In the genomic region with DNA sequence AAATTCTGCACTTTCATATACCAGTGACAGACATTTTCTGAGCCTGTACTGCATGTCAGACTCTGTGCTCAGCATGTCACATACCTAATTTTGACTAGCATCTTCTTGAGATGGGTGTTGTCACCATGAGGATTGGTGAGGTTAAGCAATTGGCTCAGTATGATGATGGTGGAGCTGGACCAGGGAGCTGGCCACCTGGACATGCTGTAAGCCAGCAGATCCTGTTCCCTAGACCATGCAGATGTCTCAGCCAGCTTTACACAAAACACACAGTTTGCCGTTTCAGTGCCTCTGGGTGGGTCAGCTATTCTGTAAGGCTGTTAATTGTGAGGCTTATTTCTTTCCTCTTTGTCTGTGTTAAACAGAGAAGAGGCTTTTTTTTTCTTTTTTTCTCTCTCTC, we compare ENCODE assay signal across 15 mouse cellular contexts. TPM values are rescaled to one million over a fixed set of nuclear protein-coding genes. Genes with fewer than 3 reads are reported as not detected.
A peak's percentile ranks its signal among the peaks of the same experiment; 100 is the strongest.
DNase-seq lines count a peak whose midpoint lies in the region; ATAC-seq and TF ChIP-seq lines count a peak whose summit lies in the region.
"Had no signal": no experiment of that assay in that cellular context is flagged by ENCODE, and none has a peak within 500 bp of the region (broad histone marks: within the 10 kb centered on the region; RNA-seq: fewer than 3 reads in every experiment).

No protein-coding gene starts in this region.

- H3K4me3 ChIP-seq in hindbrain, embryonic 13.5 days = no peak overlapping the region
- no peak overlapping the region for H3K4me3 ChIP-seq in hindbrain, embryonic 11.5 days (ENCODE audit: low read depth, low read length)
- no peak overlapping the region for H3K4me3 ChIP-seq in forebrain, embryonic 12.5 days (replicated peaks)
- H3K4me3 ChIP-seq in hindbrain, postnatal 0 days (ENCODE audit: low read length) = no peak overlapping the region
- H3K4me3 ChIP-seq: liver, embryonic 13.5 days; megakaryocyte, embryonic 14.5 days had no signal

- no peaks in the 10 kb centered on the region for H3K27me3 ChIP-seq in hindbrain, embryonic 13.5 days
- H3K27me3 ChIP-seq in hindbrain, embryonic 11.5 days (ENCODE audit: control insufficient read depth, insufficient read depth, low read length) = no peaks in the 10 kb centered on the region
- no peaks in the 10 kb centered on the region for H3K27me3 ChIP-seq in forebrain, embryonic 12.5 days
- no peaks in the 10 kb centered on the region for H3K27me3 ChIP-seq in hindbrain, postnatal 0 days (ENCODE audit: insufficient read depth, low read length)
- H3K27me3 ChIP-seq: liver, embryonic 13.5 days; megakaryocyte, embryonic 14.5 days had no signal

- H3K9me3 ChIP-seq in hindbrain, embryonic 13.5 days = no peaks in the 10 kb centered on the region
- H3K9me3 ChIP-seq in hindbrain, embryonic 11.5 days (ENCODE audit: control insufficient read depth, low read length) = no peaks in the 10 kb centered on the region
- no peaks in the 10 kb centered on the region for H3K9me3 ChIP-seq in forebrain, embryonic 12.5 days
- H3K9me3 ChIP-seq in hindbrain, postnatal 0 days (ENCODE audit: low read length) = no peaks in the 10 kb centered on the region
- H3K9me3 ChIP-seq: liver, embryonic 13.5 days; megakaryocyte, embryonic 14.5 days had no signal

- 38% methylated on average over 1 of the region's 1 CpGs for WGBS in hindbrain, embryonic 13.5 days
- 53% methylated on average over 1 of the region's 1 CpGs for WGBS in hindbrain, embryonic 11.5 days
- WGBS in forebrain, embryonic 12.5 days = 26% methylated on average over 1 of the region's 1 CpGs
- 9% methylated on average over 1 of the region's 1 CpGs for WGBS in hindbrain, postnatal 0 days

- H3K36me3 ChIP-seq in hindbrain, embryonic 13.5 days = no peaks in the 10 kb centered on the region
- H3K36me3 ChIP-seq in hindbrain, embryonic 11.5 days (ENCODE audit: control insufficient read depth, insufficient read depth, low read length) = no peaks in the 10 kb centered on the region
- no peaks in the 10 kb centered on the region; the same call in 1 of the 2 replicates for H3K36me3 ChIP-seq in forebrain, embryonic 12.5 days (replicated peaks)
- no peaks in the 10 kb centered on the region for H3K36me3 ChIP-seq in hindbrain, postnatal 0 days (ENCODE audit: insufficient read depth, low read length)

- H3K4me2 ChIP-seq in hindbrain, embryonic 13.5 days = no peak overlapping the region
- H3K4me2 ChIP-seq in hindbrain, embryonic 11.5 days (replicated peaks; ENCODE audit: low read depth, low read length) = no peak overlapping the region
- H3K4me2 ChIP-seq in forebrain, embryonic 12.5 days = no peak overlapping the region
- no peak overlapping the region for H3K4me2 ChIP-seq in hindbrain, postnatal 0 days (ENCODE audit: low read depth, low read length)
- H3K4me2 ChIP-seq: liver, embryonic 13.5 days had no signal

- peak; percentile 47 to 52 for DNase-seq in cerebellum, adult 18-20 months
- no peak for DNase-seq in cerebellum, adult 9-10 months
- DNase-seq in hindbrain, embryonic 11.5 days (ENCODE audit: low spot score) = no peak
- DNase-seq in hindbrain, postnatal 0 days (ENCODE audit: low spot score) = no peak
- no peak for DNase-seq in frontal cortex, adult 2 months (ENCODE audit: extremely low spot score in 1 of 2, low spot score in 1 of 2)
- DNase-seq in right cerebral cortex, postnatal 4 days = no peak
- DNase-seq: heart, postnatal 36 days; kidney, adult 18-20 months; kidney, postnatal 4 days; liver, embryonic 13.5 days; thymus, adult 18-20 months had no signal

- ATAC-seq in hindbrain, embryonic 13.5 days (ENCODE audit: low FRiP score) = no peak
- ATAC-seq in hindbrain, embryonic 11.5 days (ENCODE audit: low FRiP score) = no peak
- no peak for ATAC-seq in forebrain, embryonic 12.5 days (ENCODE audit: low FRiP score)
- ATAC-seq in hindbrain, postnatal 0 days = 0 out of 2 replicates have a peak, but pooled peaks have one; percentile 22
- ATAC-seq: lung, postnatal 0 days had no signal

- H3K27ac ChIP-seq in hindbrain, embryonic 13.5 days = peak overlapping the region; percentile 77
- no peak overlapping the region for H3K27ac ChIP-seq in hindbrain, embryonic 11.5 days (ENCODE audit: low read depth, low read length)
- peak overlapping the region; percentile 27 for H3K27ac ChIP-seq in forebrain, embryonic 12.5 days
- peak overlapping the region; percentile 72; the same call in 1 of the 2 replicates for H3K27ac ChIP-seq in hindbrain, postnatal 0 days
- H3K27ac ChIP-seq: liver, embryonic 13.5 days had no signal

- H3K9ac ChIP-seq in hindbrain, embryonic 13.5 days = peak overlapping the region; percentile 46
- no peak overlapping the region for H3K9ac ChIP-seq in hindbrain, embryonic 11.5 days (ENCODE audit: low read depth, low read length)
- H3K9ac ChIP-seq in forebrain, embryonic 12.5 days = no peak overlapping the region
- H3K9ac ChIP-seq in hindbrain, postnatal 0 days (replicated peaks; ENCODE audit: low read length) = peak overlapping the region; percentile 18; the same call in 1 of the 2 replicates
- H3K9ac ChIP-seq: liver, embryonic 13.5 days had no signal

- TF ChIP-seq CTCF in hindbrain, postnatal 0 days (IDR thresholded peaks at IDR 0.05; ENCODE audit: low read depth) = no peak

- peaks cover 59% of the 10 kb centered on the region for H3K4me1 ChIP-seq in hindbrain, embryonic 13.5 days (replicated peaks)
- H3K4me1 ChIP-seq in hindbrain, embryonic 11.5 days (replicated peaks; ENCODE audit: control insufficient read depth, insufficient read depth, low read length) = 0 out of 2 replicates have a peak, but pooled peaks cover under 1% of the 10 kb centered on the region
- H3K4me1 ChIP-seq in forebrain, embryonic 12.5 days = peaks cover 27% of the 10 kb centered on the region
- H3K4me1 ChIP-seq in hindbrain, postnatal 0 days (ENCODE audit: insufficient read depth, low read length) = peaks cover 15% of the 10 kb centered on the region; the same call in 1 of the 2 replicates

RNA-seq across cellular contexts. Expression of a gene that starts 31.2 kb away (rescaled TPM):
- 29.0 and 30.4 TPM in 2 replicates for polyA plus RNA-seq in hindbrain, embryonic 13.5 days (2015; fragmentation: Nextera tagmentation; extraction: Ambion mirVana)
- polyA plus RNA-seq in hindbrain, embryonic 11.5 days (2014; fragmentation: Nextera tagmentation; extraction: Ambion mirVana) = 15.2 and 15.7 TPM in 2 replicates
- polyA plus RNA-seq in forebrain, embryonic 12.5 days (2016; fragmentation: Nextera tagmentation; extraction: Ambion mirVana) = 20.9 and 21.8 TPM in 2 replicates
- 113 and 151 TPM in 2 replicates for total RNA-seq in hindbrain, postnatal 0 days (2014; rRNA removed)
- polyA plus RNA-seq in hindbrain, postnatal 0 days (2015; fragmentation: Nextera tagmentation; extraction: Ambion mirVana) = 35.9 and 36.5 TPM in 2 replicates
- 277 and 314 TPM in 2 replicates for polyA plus RNA-seq in frontal cortex, adult 2 months (2012; rRNA removed)

Comparison
In these comparisons a context has a peak if more than half of its experiments do, and no peak if none do; other contexts are left out.
1. DNase-seq: peak in cerebellum, adult 18-20 months (2 of 2); none in cerebellum, adult 9-10 months (single experiment), hindbrain, embryonic 11.5 days (single experiment), hindbrain, postnatal 0 days (single experiment), frontal cortex, adult 2 months (0 of 2) and right cerebral cortex, postnatal 4 days (single experiment).
2. H3K9ac ChIP-seq: peak in hindbrain, embryonic 13.5 days (single experiment) and hindbrain, postnatal 0 days (single experiment); none in hindbrain, embryonic 11.5 days (single experiment) and forebrain, embryonic 12.5 days (single experiment).